Mouse (Mus musculus): ENCODE data around the gene Hoxb8. TPM values are rescaled to one million over a fixed set of nuclear protein-coding genes. Genes with fewer than 3 reads are reported as not detected.

Hoxb8 gene
- total RNA-seq, 2 experiments from 2014 or later = not detected

DNA sequence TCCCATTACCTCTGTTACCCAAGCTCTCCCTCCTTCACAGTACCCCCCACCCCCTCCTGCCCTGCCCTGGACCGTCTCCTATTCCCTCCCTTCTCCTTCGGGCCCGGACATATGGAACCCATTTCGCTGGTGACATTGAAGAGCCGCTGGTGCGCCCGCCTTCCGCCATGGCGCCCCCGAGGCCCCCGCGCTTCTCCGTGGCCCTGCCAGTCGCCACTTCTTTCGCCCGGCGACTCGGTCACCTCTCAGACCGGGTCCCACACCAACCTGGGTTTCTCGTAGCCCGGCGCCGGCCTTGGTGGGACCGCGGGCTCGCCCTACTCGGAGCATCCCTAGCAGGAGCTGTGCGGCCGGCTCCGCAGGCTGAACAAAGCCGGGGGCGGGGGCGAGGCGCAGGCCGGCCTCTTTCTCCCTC lies 50.9 kb downstream of the Hoxb8 start:
- no peak for DNase-seq (ENCODE audit: low spot score in 2 of 2)

- no peak for DNase-seq (ENCODE audit: low spot score in 2 of 2)
These were observed 51.7 kb downstream of the Hoxb8 start for GRCm38 (mm10) chr11:96333241-96334001.

DNA sequence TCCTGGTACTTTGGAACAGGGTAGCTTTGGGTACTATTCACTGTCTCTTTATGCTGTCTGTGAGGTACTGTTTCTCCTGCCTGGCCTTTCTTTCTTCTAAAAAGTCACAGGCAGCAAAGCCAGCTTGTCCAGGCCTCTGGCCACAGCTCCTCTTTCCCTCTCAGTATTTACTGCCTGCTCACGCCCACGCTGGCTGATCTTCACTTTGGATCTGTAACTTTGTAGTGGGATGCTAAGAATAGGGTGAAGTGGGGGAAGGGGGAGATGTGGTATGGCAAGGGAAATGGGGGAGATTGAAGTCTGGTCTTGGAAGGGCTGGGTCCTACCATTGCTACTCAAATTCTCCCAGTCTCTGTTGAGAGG lies 52.3 kb downstream of the Hoxb8 start:
- no peak for DNase-seq (ENCODE audit: low spot score in 2 of 2)

Small RNA genes within 50 kb of the gene (microRNA-seq; reads per million reads assigned to microRNA genes)
- gene Mir10a (5.5 to 8.7 reads per million in 2 experiments), gene Mir196a-1 (0 to 0.89 reads per million in 2 experiments)

Other genes starting within 250 kb of the Hoxb8 start
- gene Snf8, start 247.0 kb upstream of the Hoxb8 start, total RNA-seq (2021) = 10 to 100 TPM; 91.6 to 93.2 TPM
- gene Ube2z, start 216.5 kb upstream of the Hoxb8 start, total RNA-seq (2021) = 10 to 100 TPM; 56.6 to 57.8 TPM
- gene Atp5g1, start 206.2 kb upstream of the Hoxb8 start, total RNA-seq (2021) = 100 to 1,000 TPM; 583 to 624 TPM
- not detected for gene Calcoco2, start 169.9 kb upstream of the Hoxb8 start, total RNA-seq (2021)
- under 1 TPM; 0.42 to 0.55 TPM for gene Ttll6, start 148.1 kb upstream of the Hoxb8 start, total RNA-seq (2021)
- not detected for gene Hoxb13, start 87.6 kb upstream of the Hoxb8 start, total RNA-seq (2021)
- gene Hoxb9, start 10.4 kb upstream of the Hoxb8 start, total RNA-seq (2021) = not detected
- gene Hoxb7, start 4.7 kb downstream of the Hoxb8 start, total RNA-seq (2021) = not detected
- not detected for gene Hoxb6, start 10.6 kb downstream of the Hoxb8 start, total RNA-seq (2021)
- gene Hoxb5, start 21.4 kb downstream of the Hoxb8 start, total RNA-seq (2021) = not detected
- gene Hoxb4, start 36.4 kb downstream of the Hoxb8 start, total RNA-seq (2021) = not detected
- not detected for gene Hoxb3, start 41.4 kb downstream of the Hoxb8 start, total RNA-seq (2021)
- not detected for gene Hoxb2, start 68.6 kb downstream of the Hoxb8 start, total RNA-seq (2021)
- gene Hoxb1, start 83.8 kb downstream of the Hoxb8 start, total RNA-seq (2021) = not detected
- gene Skap1, start 182.7 kb downstream of the Hoxb8 start, total RNA-seq (2021) = 1 to 10 TPM; 1.4 to 2.0 TPM

Data from layer of hippocampus, postnatal 10 days (tissue).